Mouse (Mus musculus): ENCODE measurements around the gene Fam83g. TPM values are rescaled to one million over a fixed set of nuclear protein-coding genes. Genes with fewer than 3 reads are reported as not detected.
"Not testable (repeated sequence)": the region's sequence is repeated elsewhere in the genome, so short reads cannot be mapped to it uniquely, and the experiment has no call there.

Fam83g gene
- not detected for polyA plus RNA-seq (2012; fragmentation: generic; extraction: Trizol)
- long read RNA-seq, experiment 1: 0 reads
- long read RNA-seq, experiment 2: 0 reads

GRCm38 (mm10) chr11:61683907-61684731, at the start of gene Fam83g:
TSS of gene Fam83g (plus strand) at chr11:61684091.
- Histone ChIP-seq H3ac (ENCODE audit: control insufficient read depth, insufficient read length, low read depth) (no peak within 1 kb of the TSS), H3K4me3 (ENCODE audit: insufficient read depth, poor library complexity, severe bottlenecking) (no peak within 1 kb of the TSS), H3K36me3 (ENCODE audit: control insufficient read depth, insufficient read depth) (no peaks in the 10 kb centered on the region), H3K27me3 (ENCODE audit: control insufficient read depth, insufficient read depth, insufficient read length) (no peaks in the 10 kb centered on the region), H3K79me3 (ENCODE audit: low read depth) (no peaks in the 10 kb centered on the region), H3K79me2 (ENCODE audit: control insufficient read depth, insufficient read depth) (no peaks in the 10 kb centered on the region)
- no peak for TF ChIP-seq CEBPB (IDR thresholded peaks at IDR 0.05; ENCODE audit: low read depth)
- no peak for TF ChIP-seq FOSL1 (IDR thresholded peaks at IDR 0.05; ENCODE audit: insufficient read depth, low read length, poor library complexity, severe bottlenecking)
- TF ChIP-seq MAX (IDR thresholded peaks at IDR 0.05): no peak
- TF ChIP-seq CTCF (IDR thresholded peaks at IDR 0.05; ENCODE audit: control insufficient read depth, insufficient read depth, insufficient read length): no peak
- TF ChIP-seq USF1 (IDR thresholded peaks at IDR 0.05; ENCODE audit: low read depth): no peak
- no peak for TF ChIP-seq MYOD1 (IDR thresholded peaks at IDR 0.05; ENCODE audit: control insufficient read depth, insufficient read length, low read depth)
- no peak for TF ChIP-seq MYOG (IDR thresholded peaks at IDR 0.05; ENCODE audit: control insufficient read depth, extremely low read depth, insufficient read length)

- H3ac ChIP-seq (ENCODE audit: control insufficient read depth, insufficient read length, low read depth); H3K36me3 ChIP-seq (ENCODE audit: control insufficient read depth, insufficient read depth); H3K27me3 ChIP-seq (ENCODE audit: control insufficient read depth, insufficient read depth, insufficient read length); H3K79me2 ChIP-seq (ENCODE audit: control insufficient read depth, insufficient read depth); H3K79me3 ChIP-seq (ENCODE audit: low read depth); H3K4me3 ChIP-seq (ENCODE audit: insufficient read depth, poor library complexity, severe bottlenecking): not testable (repeated sequence)
Measured at GRCm38 (mm10) chr11:61636309-61636708, 47.6 kb upstream of the Fam83g start.

- Histone ChIP-seq H3K36me3 (ENCODE audit: control insufficient read depth, insufficient read depth) (no peaks in the 10 kb centered on the region), H3K79me2 (ENCODE audit: control insufficient read depth, insufficient read depth) (no peaks in the 10 kb centered on the region), H3K4me3 (ENCODE audit: insufficient read depth, poor library complexity, severe bottlenecking) (no peak overlapping the region), H3K79me3 (ENCODE audit: low read depth) (no peaks in the 10 kb centered on the region), H3K27me3 (ENCODE audit: control insufficient read depth, insufficient read depth, insufficient read length) (no peaks in the 10 kb centered on the region), H3ac (ENCODE audit: control insufficient read depth, insufficient read length, low read depth) (no peak overlapping the region)
- no peak for TF ChIP-seq USF1 (IDR thresholded peaks at IDR 0.05; ENCODE audit: low read depth)
- TF ChIP-seq MYOD1 (IDR thresholded peaks at IDR 0.05; ENCODE audit: control insufficient read depth, insufficient read length, low read depth): no peak
- TF ChIP-seq MYOG (IDR thresholded peaks at IDR 0.05; ENCODE audit: control insufficient read depth, extremely low read depth, insufficient read length): no peak
- TF ChIP-seq CTCF (IDR thresholded peaks at IDR 0.05; ENCODE audit: control insufficient read depth, insufficient read depth, insufficient read length): no peak
- no peak for TF ChIP-seq CEBPB (IDR thresholded peaks at IDR 0.05; ENCODE audit: low read depth)
- no peak for TF ChIP-seq FOSL1 (IDR thresholded peaks at IDR 0.05; ENCODE audit: insufficient read depth, low read length, poor library complexity, severe bottlenecking)
- no peak for TF ChIP-seq MAX (IDR thresholded peaks at IDR 0.05)
Measured at GRCm38 (mm10) chr11:61637413-61637812, 46.5 kb upstream of the Fam83g start.

GRCm38 (mm10) chr11:61637856-61638255, 46.0 kb upstream of the Fam83g start:
- H3K79me3 ChIP-seq (ENCODE audit: low read depth): no peaks in the 10 kb centered on the region
- H3K79me2 ChIP-seq (ENCODE audit: control insufficient read depth, insufficient read depth): no peaks in the 10 kb centered on the region
- H3K36me3 ChIP-seq (ENCODE audit: control insufficient read depth, insufficient read depth): no peaks in the 10 kb centered on the region
- H3K4me3 ChIP-seq (ENCODE audit: insufficient read depth, poor library complexity, severe bottlenecking): no peak overlapping the region
- H3ac ChIP-seq (ENCODE audit: control insufficient read depth, insufficient read length, low read depth): no peak overlapping the region
- TF ChIP-seq CEBPB (IDR thresholded peaks at IDR 0.05; ENCODE audit: low read depth) (no peak), MAX (IDR thresholded peaks at IDR 0.05) (peak; percentile 18), MYOD1 (IDR thresholded peaks at IDR 0.05; ENCODE audit: control insufficient read depth, insufficient read length, low read depth) (peak; percentile 57)
- no peaks in the 10 kb centered on the region for H3K27me3 ChIP-seq (ENCODE audit: control insufficient read depth, insufficient read depth, insufficient read length)

GRCm38 (mm10) chr11:61638764-61639536, 44.9 kb upstream of the Fam83g start:
- TF ChIP-seq MYOD1 (IDR thresholded peaks at IDR 0.05; ENCODE audit: control insufficient read depth, insufficient read length, low read depth): no peak
- TF ChIP-seq USF1 (IDR thresholded peaks at IDR 0.05; ENCODE audit: low read depth): no peak
- TF ChIP-seq MYOG (IDR thresholded peaks at IDR 0.05; ENCODE audit: control insufficient read depth, extremely low read depth, insufficient read length): no peak
- no peak for TF ChIP-seq MAX (IDR thresholded peaks at IDR 0.05)
- TF ChIP-seq CTCF (IDR thresholded peaks at IDR 0.05; ENCODE audit: control insufficient read depth, insufficient read depth, insufficient read length): no peak
- no peak for TF ChIP-seq CEBPB (IDR thresholded peaks at IDR 0.05; ENCODE audit: low read depth)
- TF ChIP-seq FOSL1 (IDR thresholded peaks at IDR 0.05; ENCODE audit: insufficient read depth, low read length, poor library complexity, severe bottlenecking): no peak

More at GRCm38 (mm10) chr11:61638764-61639536, 44.9 kb upstream of the Fam83g start:
- H3K79me3 ChIP-seq (ENCODE audit: low read depth): no peaks in the 10 kb centered on the region
- H3K79me2 ChIP-seq (ENCODE audit: control insufficient read depth, insufficient read depth): no peaks in the 10 kb centered on the region
- no peak overlapping the region for H3ac ChIP-seq (ENCODE audit: control insufficient read depth, insufficient read length, low read depth)
- no peaks in the 10 kb centered on the region for H3K36me3 ChIP-seq (ENCODE audit: control insufficient read depth, insufficient read depth)
- H3K27me3 ChIP-seq (ENCODE audit: control insufficient read depth, insufficient read depth, insufficient read length): no peaks in the 10 kb centered on the region
- H3K4me3 ChIP-seq (ENCODE audit: insufficient read depth, poor library complexity, severe bottlenecking): no peak overlapping the region

Measured in C2C12 (cell line).